In genomic region chr1:60795677-60796205, GRCm38 (mm10) we compare ENCODE assay signal across 21 mouse cellular contexts.
DNase-seq lines count a peak whose midpoint lies in the region; ATAC-seq and TF ChIP-seq lines count a peak whose summit lies in the region.
"Had no signal": no experiment of that assay in that cellular context is flagged by ENCODE, and none has a peak within 500 bp of the region (broad histone marks: within the 10 kb centered on the region; RNA-seq: fewer than 3 reads in every experiment).

No protein-coding gene starts in this region.

- peak; percentile 91 for ATAC-seq in frontal cortex, adult (ENCODE audit: low TSS enrichment)
- ATAC-seq in stomach, postnatal 0 days (ENCODE audit: low FRiP score, low TSS enrichment) = no peak
- ATAC-seq in midbrain, embryonic 15.5 days (replicated peaks) = no peak
- ATAC-seq: CD4-positive, CD25-positive, alpha-beta regulatory T cell, adult 4 months; forebrain, embryonic 15.5 days had no signal

- H3K27me3 ChIP-seq in stomach, postnatal 0 days (ENCODE audit: control insufficient read depth, insufficient read depth, low read length) = no peaks in the 10 kb centered on the region
- H3K27me3 ChIP-seq in midbrain, embryonic 15.5 days (replicated peaks) = no peaks in the 10 kb centered on the region
- H3K27me3 ChIP-seq: embryonic facial prominence, embryonic 12.5 days; forebrain, embryonic 15.5 days; heart, embryonic 13.5 days; hindbrain, embryonic 15.5 days had no signal

- 77% methylated on average over 3 of the region's 3 CpGs for WGBS in stomach, postnatal 0 days
- 85% methylated on average over 3 of the region's 3 CpGs for WGBS in midbrain, embryonic 15.5 days

- H3K4me2 ChIP-seq in stomach, postnatal 0 days (replicated peaks; ENCODE audit: low read depth) = no peak overlapping the region
- H3K4me2 ChIP-seq in midbrain, embryonic 15.5 days = no peak overlapping the region
- H3K4me2 ChIP-seq: embryonic facial prominence, embryonic 12.5 days; forebrain, embryonic 15.5 days; heart, embryonic 13.5 days; hindbrain, embryonic 15.5 days had no signal

- TF ChIP-seq CTCF in stomach, postnatal 0 days (IDR thresholded peaks at IDR 0.05; ENCODE audit: low read depth) = no peak

- no peak overlapping the region for H3K9ac ChIP-seq in stomach, postnatal 0 days (ENCODE audit: low read length)
- no peak overlapping the region for H3K9ac ChIP-seq in midbrain, embryonic 15.5 days
- H3K9ac ChIP-seq: embryonic facial prominence, embryonic 12.5 days; forebrain, embryonic 15.5 days; heart, embryonic 13.5 days; hindbrain, embryonic 15.5 days had no signal

- H3K4me1 ChIP-seq in stomach, postnatal 0 days (replicated peaks; ENCODE audit: control insufficient read depth, insufficient read depth) = no peaks in the 10 kb centered on the region
- no peaks in the 10 kb centered on the region for H3K4me1 ChIP-seq in midbrain, embryonic 15.5 days
- H3K4me1 ChIP-seq: embryonic facial prominence, embryonic 12.5 days; forebrain, embryonic 15.5 days had no signal

- intact Hi-C loops in left cerebral cortex, postnatal 4 days (cut with DNase I) = no loop called here

- no peak for DNase-seq in frontal cortex, postnatal 25 days (ENCODE audit: low spot score in 2 of 2)
- peak; percentile 16 for DNase-seq in left cerebral cortex, adult 11 months (ENCODE audit: low spot score)
- DNase-seq in left cerebral cortex, postnatal 4 days = no peak
- peak; percentile 38 for DNase-seq in right cerebral cortex, postnatal 25 days
- no peak for DNase-seq in right cerebral cortex, postnatal 4 days
- DNase-seq in stomach, postnatal 0 days (ENCODE audit: low spot score) = no peak
- DNase-seq: adrenal gland, adult 8-10 months; B cell, adult 2 months; cerebellum, adult 11-12 months; cerebellum, adult 9-10 months; cerebellum, postnatal 25 days; gastrocnemius, postnatal 14 days; heart, postnatal 36 days had no signal

- no peak overlapping the region for H3K27ac ChIP-seq in stomach, postnatal 0 days (replicated peaks)
- H3K27ac ChIP-seq in midbrain, embryonic 15.5 days = no peak overlapping the region
- H3K27ac ChIP-seq: embryonic facial prominence, embryonic 12.5 days; forebrain, embryonic 15.5 days; heart, embryonic 13.5 days; hindbrain, embryonic 15.5 days had no signal

- H3K36me3 ChIP-seq in stomach, postnatal 0 days (ENCODE audit: control insufficient read depth, insufficient read depth, low read length) = no peaks in the 10 kb centered on the region
- no peaks in the 10 kb centered on the region for H3K36me3 ChIP-seq in midbrain, embryonic 15.5 days (replicated peaks)
- H3K36me3 ChIP-seq: embryonic facial prominence, embryonic 12.5 days; forebrain, embryonic 15.5 days; G1E; heart, embryonic 13.5 days; hindbrain, embryonic 15.5 days had no signal

- TF ChIP-seq EP300 in stomach, postnatal 0 days (optimal IDR thresholded peaks at IDR 0.05) = no peak

- H3K9me3 ChIP-seq in stomach, postnatal 0 days (ENCODE audit: control insufficient read depth, low read length) = no peaks in the 10 kb centered on the region
- H3K9me3 ChIP-seq in midbrain, embryonic 15.5 days = no peaks in the 10 kb centered on the region
- H3K9me3 ChIP-seq: embryonic facial prominence, embryonic 12.5 days; forebrain, embryonic 15.5 days; G1E; heart, embryonic 13.5 days; hindbrain, embryonic 15.5 days had no signal

- no peak overlapping the region for H3K4me3 ChIP-seq in stomach, postnatal 0 days (ENCODE audit: low read depth, low read length)
- no peak overlapping the region for H3K4me3 ChIP-seq in midbrain, embryonic 15.5 days
- H3K4me3 ChIP-seq: embryonic facial prominence, embryonic 12.5 days; forebrain, embryonic 15.5 days; heart, embryonic 13.5 days; hindbrain, embryonic 15.5 days had no signal

Comparison
In these comparisons a context has a peak if more than half of its experiments do, and no peak if none do; other contexts are left out.
1. DNase-seq: peak in left cerebral cortex, adult 11 months (single experiment) and right cerebral cortex, postnatal 25 days (single experiment); none in frontal cortex, postnatal 25 days (0 of 2), left cerebral cortex, postnatal 4 days (single experiment), right cerebral cortex, postnatal 4 days (single experiment) and stomach, postnatal 0 days (single experiment).